Mouse (Mus musculus): ENCODE measurements around the gene Myo10. TPM values are rescaled to one million over a fixed set of nuclear protein-coding genes. Genes with fewer than 3 reads are reported as not detected.

Gene Myo10
- polyA plus RNA-seq (2012; rRNA removed): 65.4 and 86.9 TPM in 2 replicates

DNA sequence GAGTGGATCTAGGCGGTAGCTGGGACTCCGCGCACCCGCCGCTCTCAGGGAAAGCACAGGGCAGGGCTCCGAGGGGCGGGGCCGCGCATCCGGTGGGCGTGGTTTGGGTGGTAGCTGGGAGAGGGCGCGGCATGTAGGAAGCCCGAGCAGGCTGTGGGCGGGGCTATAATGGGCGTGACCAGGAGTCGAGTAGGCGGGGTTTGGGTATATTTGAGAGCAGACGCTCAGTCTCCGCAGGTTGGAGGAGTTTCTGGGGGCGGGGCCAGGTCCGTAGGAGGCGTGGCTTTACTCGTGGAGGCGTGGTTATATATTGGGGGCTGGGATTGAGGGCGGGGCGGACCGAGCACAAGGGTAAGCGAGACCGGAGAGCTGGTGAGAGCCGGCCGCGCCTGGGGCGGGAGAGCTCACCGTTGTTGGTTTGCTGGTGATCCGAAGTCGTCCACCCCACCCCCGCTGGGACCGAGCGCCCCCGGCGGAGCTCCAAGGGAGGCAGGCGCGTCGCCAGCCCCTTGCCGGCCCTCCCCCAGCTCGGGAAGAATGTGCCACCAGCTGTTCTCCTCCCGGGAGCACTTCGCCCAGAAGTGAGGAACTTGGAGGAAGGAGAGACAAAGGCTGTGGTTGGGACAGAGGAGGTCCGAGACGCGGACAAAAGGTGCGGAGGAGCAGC, at the start of gene Myo10:
TSS of gene Myo10 (plus strand) at position 326 of the 667 bp plus-strand sequence.

DNA sequence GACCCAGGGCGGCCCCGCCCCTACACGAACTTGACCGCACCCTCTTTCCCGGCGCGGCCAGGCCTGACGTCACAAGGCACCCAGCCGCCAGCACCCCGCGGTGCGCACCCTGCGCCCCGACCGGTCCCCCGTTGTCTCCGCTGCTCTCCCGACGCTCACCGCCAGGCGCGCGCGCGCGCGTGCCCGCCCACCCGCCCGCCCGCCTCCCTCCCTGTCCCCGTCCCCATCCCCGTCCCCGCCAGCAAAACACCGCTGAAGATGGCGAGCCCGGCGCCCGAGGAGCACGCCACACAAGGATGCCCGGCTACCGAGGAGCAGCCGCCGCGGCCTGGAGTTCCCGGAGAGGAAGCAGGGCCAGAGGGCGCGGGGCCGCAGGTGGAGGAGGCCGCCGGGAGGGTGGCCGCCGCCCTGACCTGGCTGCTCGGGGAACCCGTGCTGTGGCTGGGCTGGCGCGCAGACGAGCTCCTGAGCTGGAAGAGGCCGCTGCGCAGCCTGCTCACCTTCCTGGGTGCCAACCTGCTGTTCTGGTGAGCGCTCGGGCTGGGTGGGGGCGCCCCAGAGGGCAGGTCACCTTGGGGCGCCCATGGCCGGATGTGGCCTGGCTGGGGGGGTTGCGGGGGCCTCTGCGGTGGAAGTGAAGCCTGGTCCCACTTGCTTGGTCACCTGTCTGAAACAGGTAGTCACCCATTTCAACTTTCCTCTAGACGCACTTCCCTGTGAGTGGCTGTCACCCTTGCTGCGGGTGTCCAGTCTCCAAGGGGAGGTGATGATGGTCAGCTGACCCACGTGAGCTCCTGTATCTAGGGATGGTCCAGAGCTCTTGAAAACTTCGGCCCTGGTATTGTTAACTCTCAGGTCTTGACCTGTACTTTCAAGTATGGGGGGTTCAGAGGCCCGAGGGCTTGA, 221.0 kb downstream of the Myo10 start, which contains the start of gene Retreg1:
TSS of gene Retreg1 (plus strand) at position 95 of the 906 bp plus-strand sequence.

Other genes with a start within 250 kb of the Myo10 start
- 16.3 and 28.3 TPM in 2 replicates for gene Basp1, start 208.8 kb upstream of the Myo10 start, polyA plus RNA-seq (2012; rRNA removed)
- gene Retreg1, start 220.7 kb downstream of the Myo10 start, polyA plus RNA-seq (2012; rRNA removed): 4.8 and 5.1 TPM in 2 replicates